Mouse (Mus musculus): Measurements from ENCODE around the gene Spns3.

DNA sequence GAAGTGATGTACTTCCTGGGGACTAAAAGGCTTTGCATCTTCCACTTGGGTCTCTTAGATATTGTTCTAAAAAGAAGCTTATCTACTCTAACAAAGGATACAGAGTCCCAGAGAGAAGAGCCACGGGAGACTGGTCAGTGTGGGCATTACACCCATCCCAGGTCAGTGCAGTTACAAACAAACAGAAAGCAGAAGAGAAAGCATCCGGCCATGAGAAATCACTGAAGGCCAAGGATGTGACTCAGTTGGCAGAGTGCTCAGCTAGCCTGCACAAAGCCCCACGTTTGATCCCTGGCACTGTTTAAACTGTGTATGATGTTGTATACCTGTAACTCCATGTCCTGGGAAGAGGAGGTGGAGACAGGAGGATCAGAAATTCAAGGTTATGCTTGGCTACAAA, 30.4 kb downstream of the Spns3 start:
- TF ChIP-seq CTCF (IDR thresholded peaks at IDR 0.05; ENCODE audit: extremely low read depth, insufficient read length, insufficient replicate concordance, low read depth, low read length) = no peak
- TF ChIP-seq POLR2A (IDR thresholded peaks at IDR 0.05; ENCODE audit: low read depth, low read length) = no peak
